Mouse (Mus musculus) midbrain, embryonic 11.5 days (tissue): Measurements from ENCODE around the gene Fgfr1op. TPM values are rescaled to one million over a fixed set of nuclear protein-coding genes. Genes with fewer than 3 reads are reported as not detected.

Source experiments
- ATAC-seq: fragments of 200-750 bp; cut with Nextera tagmentation; 2 replicates; pipeline ENCODE4 v1.8.0; 2017; ENCODE audit warnings: moderate TSS enrichment, moderate library complexity; ENCODE audit not compliant: low FRiP score
- DNase-seq: peaks from one replicate; pipeline ENCODE4 v3.0.0; 2015; ENCODE audit warnings: low spot score; ENCODE audit errors: missing footprints
- H3K27ac ChIP-seq: fragments of 300-500 bp; sonication (generic); 2 replicates; pipeline ENCODE4 v1.5.1; 2014; ENCODE audit warnings: low read depth, low read length
- H3K27me3 ChIP-seq: fragments of 300-500 bp; sonication (generic); 2 replicates; pipeline ENCODE4 v1.6.1; 2014; ENCODE audit warnings: mild to moderate bottlenecking, low read length, moderate library complexity, mixed read lengths; ENCODE audit not compliant: control insufficient read depth, insufficient read depth
- H3K36me3 ChIP-seq: fragments of 300-500 bp; sonication (generic); 2 replicates; pipeline ENCODE4 v1.6.1; 2014; ENCODE audit warnings: mild to moderate bottlenecking, low read length, moderate library complexity, mixed read lengths; ENCODE audit not compliant: control insufficient read depth, insufficient read depth
- H3K4me1 ChIP-seq: fragments of 300-500 bp; sonication (generic); 2 replicates; pipeline ENCODE4 v1.6.1; 2014; ENCODE audit warnings: low read length; ENCODE audit not compliant: control insufficient read depth, insufficient read depth
- H3K4me2 ChIP-seq: fragments of 300-500 bp; sonication (generic); 2 replicates; pipeline ENCODE4 v1.6.1; 2014; ENCODE audit warnings: mild to moderate bottlenecking, moderate library complexity
- H3K4me3 ChIP-seq: fragments of 300-500 bp; sonication (generic); 2 replicates; pipeline ENCODE4 v1.5.1; 2014; ENCODE audit warnings: low read depth, low read length
- H3K9ac ChIP-seq: fragments of 300-500 bp; sonication (generic); 2 replicates; pipeline ENCODE4 v1.6.1; 2014; ENCODE audit warnings: low read length
- H3K9me3 ChIP-seq: fragments of 300-500 bp; sonication (generic); 2 replicates; pipeline ENCODE4 v1.6.1; 2016; ENCODE audit warnings: low read length; ENCODE audit not compliant: control insufficient read depth
- WGBS: fragments of 180-500 bp; shearing (Covaris S2); extraction: QIAGEN DNeasy Blood & Tissue Kit; methylation state at CpG from one replicate; pipeline ENCODE4 v1.1.7; 2014; 5-methylcytosine and 5-hydroxymethylcytosine counted together
- polyA plus RNA-seq: library from polyadenylated mRNA; unstranded; fragments of >200 nt; fragmentation: Nextera tagmentation; extraction: Ambion mirVana; gene quantifications from 2 replicates; pipeline ENCODE4 v1.2.1, GENCODE M21; 2014

Gene Fgfr1op
- polyA plus RNA-seq, 1 experiment from 2014 or later = 61.3 TPM

GRCm38 (mm10) chr17:8242186-8242585 lies 76.9 kb downstream of the Fgfr1op start:
- no peaks in the 10 kb centered on the region for H3K36me3 ChIP-seq
- no peak for ATAC-seq

GRCm38 (mm10) chr17:8244124-8244523 lies 78.8 kb downstream of the Fgfr1op start:
- no peak overlapping the region for H3K27ac ChIP-seq
- DNase-seq (no peak), ATAC-seq (no peak)
- no peak overlapping the region for H3K4me2 ChIP-seq
- H3K9me3 ChIP-seq = no peaks in the 10 kb centered on the region
- H3K4me1 ChIP-seq = no peaks in the 10 kb centered on the region
- H3K4me3 ChIP-seq = no peak overlapping the region
- WGBS = 84% methylated on average over 2 of the region's 2 CpGs
- no peaks in the 10 kb centered on the region for H3K27me3 ChIP-seq
- no peaks in the 10 kb centered on the region for H3K36me3 ChIP-seq
- no peak overlapping the region for H3K9ac ChIP-seq

More at GRCm38 (mm10) chr17:8242186-8242585, 76.9 kb downstream of the Fgfr1op start:
- no peaks in the 10 kb centered on the region for H3K9me3 ChIP-seq
- H3K9ac ChIP-seq = no peak overlapping the region
- WGBS = 93% methylated on average over 11 of the region's 11 CpGs
- H3K4me2 ChIP-seq = no peak overlapping the region
- no peaks in the 10 kb centered on the region for H3K4me1 ChIP-seq
- H3K27ac ChIP-seq = no peak overlapping the region
- no peak for DNase-seq
- no peak overlapping the region for H3K4me3 ChIP-seq
- no peaks in the 10 kb centered on the region for H3K27me3 ChIP-seq

- no peak overlapping the region for H3K4me3 ChIP-seq
- no peak overlapping the region for H3K4me2 ChIP-seq
- H3K27me3 ChIP-seq = no peaks in the 10 kb centered on the region
- H3K36me3 ChIP-seq = no peaks in the 10 kb centered on the region
- H3K27ac ChIP-seq = no peak overlapping the region
- DNase-seq = no peak
- H3K9me3 ChIP-seq = no peaks in the 10 kb centered on the region
- no peaks in the 10 kb centered on the region for H3K4me1 ChIP-seq
- H3K9ac ChIP-seq = no peak overlapping the region
- 74% methylated on average over 4 of the region's 4 CpGs for WGBS
- ATAC-seq = no peak
Observed at GRCm38 (mm10) chr17:8246102-8246754, 80.9 kb downstream of the Fgfr1op start.

Other genes starting within 250 kb of the Fgfr1op start
- 0.48 and 0.58 TPM in 2 replicates for gene Tagap, start 239.5 kb upstream of the Fgfr1op start, polyA plus RNA-seq
- gene Rsph3a, start 219.9 kb upstream of the Fgfr1op start, polyA plus RNA-seq = 59.1 and 63.5 TPM in 2 replicates
- gene Gm49673, start 17.7 kb upstream of the Fgfr1op start, polyA plus RNA-seq = not detected in 2 replicates
- gene Rnaset2a, start 17.4 kb upstream of the Fgfr1op start, polyA plus RNA-seq = 14.8 and 15.0 TPM in 2 replicates
- gene Ccr6, start 70.5 kb downstream of the Fgfr1op start, polyA plus RNA-seq = 0.11 TPM in 1 of 2 replicates, not detected in the other
- gene Mpc1, start 117.4 kb downstream of the Fgfr1op start, polyA plus RNA-seq = 100 and 102 TPM in 2 replicates
- gene Sft2d1, start 145.6 kb downstream of the Fgfr1op start, polyA plus RNA-seq = 67.8 and 68.2 TPM in 2 replicates
- 0.90 and 1.3 TPM in 2 replicates for gene Prr18, start 172.0 kb downstream of the Fgfr1op start, polyA plus RNA-seq
- gene T2, start 190.5 kb downstream of the Fgfr1op start, polyA plus RNA-seq = 0.18 and 0.30 TPM in 2 replicates